Comparison of ENCODE assay signal across 10 mouse cellular contexts in genomic region chr11:118971470-118972034, GRCm38 (mm10). TPM values are rescaled to one million over a fixed set of nuclear protein-coding genes. Genes with fewer than 3 reads are reported as not detected.
A peak's percentile ranks its signal among the peaks of the same experiment; 100 is the strongest.
DNase-seq lines count a peak whose midpoint lies in the region; ATAC-seq and TF ChIP-seq lines count a peak whose summit lies in the region.
"Had no signal": no experiment of that assay in that cellular context is flagged by ENCODE, and none has a peak within 500 bp of the region (broad histone marks: within the 10 kb centered on the region; RNA-seq: fewer than 3 reads in every experiment).

No protein-coding gene starts in this region.

- TF ChIP-seq POLR2A in embryonic fibroblast, embryonic 13.5 days (IDR thresholded peaks at IDR 0.05; ENCODE audit: low read depth, low read length): no peak

- no peaks in the 10 kb centered on the region for H3K4me1 ChIP-seq in heart, postnatal 0 days (ENCODE audit: control insufficient read depth, insufficient read depth)
- 0 out of 2 replicates have a peak, but pooled peaks cover 4% of the 10 kb centered on the region for H3K4me1 ChIP-seq in embryonic fibroblast, embryonic 13.5 days (ENCODE audit: control insufficient read depth, insufficient read depth, low read length)

- WGBS in heart, postnatal 0 days: 35% methylated on average over 20 of the region's 20 CpGs

- no peaks in the 10 kb centered on the region for H3K36me3 ChIP-seq in heart, postnatal 0 days (replicated peaks; ENCODE audit: control insufficient read depth, insufficient read depth, low read length)
- H3K36me3 ChIP-seq: neural tube, embryonic 13.5 days had no signal

- ATAC-seq in heart, postnatal 0 days (ENCODE audit: insufficient read depth, low read depth): no peak
- ATAC-seq in activated CD4-positive, CD25-positive, alpha-beta regulatory T cell, adult 4 months: no peak

- H3K27ac ChIP-seq in heart, postnatal 0 days (ENCODE audit: low read depth): no peak overlapping the region
- H3K27ac ChIP-seq in embryonic fibroblast, embryonic 13.5 days (ENCODE audit: insufficient read depth, low read length): no peak overlapping the region

- no peak overlapping the region for H3K9ac ChIP-seq in heart, postnatal 0 days (replicated peaks; ENCODE audit: low read depth, low read length)
- H3K9ac ChIP-seq: neural tube, embryonic 13.5 days had no signal

- no peak overlapping the region for H3K4me2 ChIP-seq in heart, postnatal 0 days (ENCODE audit: low read depth, low read length)
- H3K4me2 ChIP-seq: neural tube, embryonic 13.5 days had no signal

- no peak overlapping the region for H3K4me3 ChIP-seq in heart, postnatal 0 days (ENCODE audit: low read depth, low read length)
- H3K4me3 ChIP-seq in embryonic fibroblast, embryonic 13.5 days (ENCODE audit: insufficient read depth, low read length): no peak overlapping the region
- H3K4me3 ChIP-seq: neural tube, embryonic 13.5 days had no signal

- TF ChIP-seq CTCF in heart, postnatal 0 days (IDR thresholded peaks at IDR 0.05; ENCODE audit: low read depth): peak; percentile 65
- TF ChIP-seq CTCF in embryonic fibroblast, embryonic 13.5 days (IDR thresholded peaks at IDR 0.05; ENCODE audit: borderline replicate concordance, insufficient read depth, low read length): peak; percentile 81

- no peak for TF ChIP-seq EP300 in heart, postnatal 0 days (IDR thresholded peaks at IDR 0.05; ENCODE audit: low read depth)

- H3K9me3 ChIP-seq in heart, postnatal 0 days (replicated peaks; ENCODE audit: control insufficient read depth, low read length): no peaks in the 10 kb centered on the region
- H3K9me3 ChIP-seq: neural tube, embryonic 13.5 days had no signal

- peak; percentile 10 for DNase-seq in heart, postnatal 0 days (ENCODE audit: low spot score)
- DNase-seq in heart, postnatal 25 days (ENCODE audit: low spot score): no peak
- DNase-seq in ovary, postnatal 14 days (ENCODE audit: low spot score): peak; percentile 27
- no peak for DNase-seq in ovary, postnatal 10 days (ENCODE audit: low spot score)
- DNase-seq in ZHBTc4 (ENCODE audit: low read depth, low spot score): peak; percentile 77
- peak; percentile 47 for DNase-seq in retina, postnatal 7 days (ENCODE audit: low read depth, low spot score)

- intact Hi-C loops in heart, postnatal 25 days (cut with DNase I): loop anchor here (5.0 kb wide), 1 partner anchor 229 kb away; no protein-coding TSS in a partner anchor

- peaks cover 59% of the 10 kb centered on the region for H3K27me3 ChIP-seq in heart, postnatal 0 days (ENCODE audit: control insufficient read depth, insufficient read depth, low read length)
- H3K27me3 ChIP-seq: neural tube, embryonic 13.5 days had no signal

RNA-seq across cellular contexts. Expression of gene Enpp7, which starts 16.4 kb away (rescaled TPM):
- total RNA-seq in heart, postnatal 0 days (2014; rRNA removed; ENCODE audit: low replicate concordance): not detected in 2 replicates
- not detected in 2 replicates for polyA plus RNA-seq in heart, postnatal 0 days (2015; fragmentation: Nextera tagmentation; extraction: Ambion mirVana)
- not detected for total RNA-seq in heart, postnatal 25 days (2021)
- polyA plus RNA-seq in embryonic fibroblast, embryonic 13.5 days (2011; ENCODE audit: insufficient read length, low read depth, missing spikeins): not detected in 2 replicates
- not detected for polyA plus RNA-seq in activated CD4-positive, CD25-positive, alpha-beta regulatory T cell, adult 4 months (2017; shearing (Covaris generic))
- total RNA-seq: layer of hippocampus, adult 18-20 months had no signal
- polyA plus RNA-seq: neural tube, embryonic 13.5 days had no signal

RNA-seq across cellular contexts. Expression of gene Cbx2, which starts 51.2 kb away (rescaled TPM):
- 1.8 and 13.0 TPM in 2 replicates for total RNA-seq in heart, postnatal 0 days (2014; rRNA removed; ENCODE audit: low replicate concordance)
- 5.7 and 5.8 TPM in 2 replicates for polyA plus RNA-seq in heart, postnatal 0 days (2015; fragmentation: Nextera tagmentation; extraction: Ambion mirVana)
- total RNA-seq in heart, postnatal 25 days (2021): 1 to 10 TPM; 3.8 to 3.9 TPM
- 4.7 and 6.9 TPM in 2 replicates for polyA plus RNA-seq in embryonic fibroblast, embryonic 13.5 days (2011; ENCODE audit: insufficient read length, low read depth, missing spikeins)
- polyA plus RNA-seq in activated CD4-positive, CD25-positive, alpha-beta regulatory T cell, adult 4 months (2017; shearing (Covaris generic)): 1 to 10 TPM; 1.1 to 1.4 TPM

Comparison
In these comparisons a context has a peak if more than half of its experiments do, and no peak if none do; other contexts are left out.
1. DNase-seq: peak in heart, postnatal 0 days (single experiment), ovary, postnatal 14 days (single experiment), ZHBTc4 (single experiment) and retina, postnatal 7 days (single experiment); none in heart, postnatal 25 days (single experiment) and ovary, postnatal 10 days (single experiment).